Mouse (Mus musculus) liver, adult 2 months (tissue): ENCODE measurements at regions not wholly inside any gene's neighbourhood (a gene's known extent, or its start where the extent isn't known, plus 50 kb on each side); places are given as distances from the start of the nearest gene placed in this dataset.

Experiments
- CTCF ChIP-seq: fragments of 200-500 bp; IDR thresholded peaks from 2 replicates; pipeline ENCODE4 v1.5.1; 2011; ENCODE audit warnings: low read depth, low read length, control low read depth
- POLR2A ChIP-seq: fragments of 200-500 bp; IDR thresholded peaks from 2 replicates; pipeline ENCODE4 v1.6.1; 2011; ENCODE audit warnings: low read length, control low read depth; ENCODE audit not compliant: insufficient read depth; ENCODE audit errors: extremely low read depth

- TF ChIP-seq POLR2A: no peak
- peak; percentile 31; the same call in 1 of the 2 replicates for TF ChIP-seq CTCF
These were observed 1153.8 kb downstream of the Sorcs3 start for GRCm38 (mm10) chr19:49359642-49360041.
